Mouse (Mus musculus): ENCODE data around the gene Gramd1c.

DNA sequence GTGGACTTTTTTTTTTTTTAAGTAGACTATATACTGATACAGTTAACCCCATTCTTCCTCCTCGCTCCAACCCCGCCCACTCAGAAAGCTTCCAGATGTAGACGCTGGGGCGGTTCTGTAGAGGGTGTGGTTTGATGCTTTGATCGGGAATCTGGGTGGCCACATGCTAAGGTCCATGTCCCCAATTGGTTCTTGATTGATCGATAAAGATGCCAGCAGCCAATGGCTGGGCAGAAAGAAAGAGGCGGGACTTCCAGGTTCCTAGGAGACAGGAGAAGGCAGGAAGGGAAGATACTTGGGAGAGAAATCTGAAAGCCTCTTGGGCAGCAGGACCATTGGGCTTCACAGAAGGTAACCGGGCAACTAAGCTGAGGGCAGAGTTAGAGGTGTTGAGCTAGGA, 7.4 kb downstream of the Gramd1c start:
- TF ChIP-seq CTCF (IDR thresholded peaks at IDR 0.05; ENCODE audit: low read depth, low read length), result no peak
- no peak for TF ChIP-seq POLR2A (IDR thresholded peaks at IDR 0.05; ENCODE audit: borderline replicate concordance, low read depth, low read length)
